Mouse (Mus musculus) cortical plate, adult 2 months (tissue): ENCODE measurements around the gene Npdc1.

Experiments used
- CTCF ChIP-seq: fragments of 200-500 bp; IDR thresholded peaks from 2 replicates; pipeline ENCODE4 v1.5.1; 2011; ENCODE audit warnings: mild to moderate bottlenecking, control low read depth, low read length; ENCODE audit not compliant: insufficient read depth; ENCODE audit errors: extremely low read depth
- POLR2A ChIP-seq: fragments of 200-500 bp; IDR thresholded peaks from 2 replicates; pipeline ENCODE4 v1.6.1; 2011; ENCODE audit warnings: mild to moderate bottlenecking, low read length, control low read depth; ENCODE audit not compliant: insufficient read depth; ENCODE audit errors: extremely low read depth

- TF ChIP-seq CTCF (no peak), POLR2A (peak; percentile 70)
These were observed 42.7 kb upstream of the Npdc1 start, which contains the start of gene Dpp7 for GRCm38 (mm10) chr2:25356208-25357079.
